Mouse (Mus musculus): ENCODE measurements around the gene Pole3.

Gene Pole3

DNA sequence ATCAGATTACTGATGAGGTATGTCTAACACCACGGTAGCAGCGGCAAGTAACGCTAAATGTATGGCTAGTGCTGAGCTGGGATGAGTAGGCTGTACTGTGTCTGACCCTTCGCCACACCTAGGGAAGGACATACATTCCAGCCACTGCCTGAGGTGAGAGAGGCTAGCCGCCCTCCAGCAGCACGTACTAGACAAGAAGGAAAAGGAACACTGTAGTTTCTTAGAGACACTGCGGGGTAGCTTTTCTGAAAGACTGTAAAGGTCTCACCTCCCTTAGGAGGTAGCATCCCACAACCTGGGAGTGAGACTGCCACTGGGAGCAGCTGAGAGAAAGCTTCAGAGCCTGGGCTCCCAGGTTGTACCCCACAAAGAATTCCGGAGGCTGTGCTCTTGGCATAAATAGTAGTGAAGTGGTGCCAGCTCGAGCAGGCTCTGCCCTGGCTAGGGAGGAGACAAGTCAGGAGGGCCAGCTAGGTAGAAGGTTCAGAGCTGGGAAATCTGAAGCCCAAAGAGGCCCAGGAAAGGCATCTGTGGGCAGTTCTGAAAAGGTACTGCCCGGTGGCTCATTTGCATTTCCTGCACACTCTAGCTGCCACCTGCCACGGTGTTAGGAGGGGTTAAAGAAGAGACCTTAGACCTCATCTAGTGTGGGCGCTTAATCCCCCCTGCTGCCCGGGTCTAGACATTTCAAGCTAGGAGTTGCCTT is 6.3 kb downstream of the Pole3 start:
- peak in 1 of 2 experiments; percentile 34 for DNase-seq (ENCODE audit: low spot score in 2 of 2)

DNA sequence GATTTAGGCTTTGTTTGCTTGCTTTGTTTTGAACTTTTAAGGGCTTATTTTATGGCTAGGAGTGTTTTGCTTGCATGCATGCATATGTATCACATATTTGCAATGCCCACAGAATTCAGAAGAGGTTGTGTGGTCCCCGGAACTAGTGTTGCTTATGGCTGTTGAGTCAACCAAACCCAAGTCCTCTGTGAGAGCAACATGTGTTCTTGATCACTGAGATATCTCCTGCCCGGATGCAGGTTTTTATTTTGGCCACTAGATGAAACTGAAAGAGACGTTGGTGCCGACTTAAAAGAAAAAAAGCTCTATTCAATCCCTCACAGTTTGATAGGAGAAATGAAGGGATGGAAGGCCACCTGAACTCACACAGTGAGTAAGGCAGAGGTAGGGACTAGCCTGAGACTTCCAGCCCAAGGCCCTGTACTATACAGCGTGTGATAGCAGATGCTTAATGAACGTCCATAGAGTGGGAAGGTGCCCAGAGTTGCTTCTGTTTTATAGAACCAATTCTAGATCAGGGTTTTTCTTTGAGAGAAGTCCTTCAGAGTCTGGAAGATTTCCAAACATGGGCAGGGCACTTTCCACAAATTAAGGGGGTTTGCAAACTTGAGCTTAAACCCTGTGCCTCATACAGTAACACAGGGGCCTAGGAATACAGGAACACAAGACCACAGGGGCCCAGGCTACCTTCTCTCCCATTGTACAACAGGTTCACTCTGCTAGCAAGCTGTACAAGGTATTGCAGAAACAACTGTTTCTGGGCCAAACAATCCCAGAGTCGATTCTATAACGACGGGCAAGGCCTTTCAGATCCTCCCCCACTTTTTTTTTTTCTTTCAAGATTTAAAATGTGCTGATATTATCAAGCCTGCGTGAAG is 7.1 kb downstream of the Pole3 start:
- DNase-seq (ENCODE audit: low spot score in 2 of 2) = no peak

DNA sequence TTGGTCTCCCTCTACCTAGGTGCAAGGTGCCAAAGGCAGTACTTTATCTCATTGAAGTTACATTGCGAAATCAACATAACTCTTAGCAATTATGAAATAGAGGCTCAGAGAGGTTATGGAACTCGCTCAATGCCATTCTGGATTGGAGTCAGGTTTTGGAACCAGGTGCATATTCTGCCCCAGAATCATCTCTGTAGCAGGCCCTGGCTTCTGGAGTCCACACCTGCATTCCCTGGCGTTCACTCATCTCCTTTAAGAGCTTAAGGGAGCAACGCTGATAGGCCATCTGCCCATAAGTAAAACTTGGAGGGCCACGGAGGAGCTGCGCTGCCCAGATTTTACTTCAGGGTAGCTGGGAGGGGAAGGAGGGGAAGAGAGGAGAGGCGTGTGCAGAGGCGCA is 7.8 kb downstream of the Pole3 start:
- no peak for DNase-seq (ENCODE audit: low spot score in 2 of 2)

DNA sequence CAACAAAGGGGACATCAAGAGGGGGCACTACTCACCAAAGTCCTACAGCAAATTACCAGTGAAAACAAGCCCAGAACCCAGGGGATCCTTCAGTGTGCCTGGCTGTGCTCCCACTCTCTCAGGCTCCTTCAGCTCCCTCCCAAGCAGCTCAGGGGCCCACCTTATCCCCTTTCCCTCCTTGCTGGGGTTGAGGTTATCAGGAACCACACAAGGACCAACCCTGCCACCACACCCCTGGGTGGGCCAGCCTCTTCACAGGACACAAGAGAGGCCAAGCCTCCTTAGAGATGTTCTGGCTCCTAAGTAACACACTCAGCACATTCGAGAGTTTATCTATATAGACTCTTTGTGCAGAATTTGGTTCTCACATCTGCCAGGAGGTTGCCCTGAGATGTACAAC is 8.3 kb downstream of the Pole3 start:
- DNase-seq (ENCODE audit: low spot score in 2 of 2) = no peak

DNA sequence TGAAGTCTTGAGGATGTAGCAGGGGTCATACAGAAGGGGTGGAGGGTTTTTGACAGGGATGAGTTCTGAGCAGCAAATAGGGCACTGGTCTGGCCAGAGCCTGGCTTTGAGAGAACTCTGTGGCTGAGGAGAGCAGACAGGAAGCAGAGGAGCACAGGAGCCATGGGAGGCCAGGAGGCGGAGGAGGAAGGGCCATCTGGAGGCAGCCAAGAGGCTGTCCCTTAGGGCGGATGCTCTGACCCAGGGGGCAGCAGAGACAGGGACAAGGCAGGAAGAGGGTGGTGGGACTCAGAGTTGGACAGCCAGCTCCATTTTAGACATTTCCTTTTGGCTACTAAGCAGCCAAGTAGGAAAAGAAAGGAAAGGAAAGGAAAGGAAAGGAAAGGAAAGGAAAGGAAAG is 8.8 kb downstream of the Pole3 start:
- no peak for DNase-seq (ENCODE audit: low spot score in 2 of 2)

DNA sequence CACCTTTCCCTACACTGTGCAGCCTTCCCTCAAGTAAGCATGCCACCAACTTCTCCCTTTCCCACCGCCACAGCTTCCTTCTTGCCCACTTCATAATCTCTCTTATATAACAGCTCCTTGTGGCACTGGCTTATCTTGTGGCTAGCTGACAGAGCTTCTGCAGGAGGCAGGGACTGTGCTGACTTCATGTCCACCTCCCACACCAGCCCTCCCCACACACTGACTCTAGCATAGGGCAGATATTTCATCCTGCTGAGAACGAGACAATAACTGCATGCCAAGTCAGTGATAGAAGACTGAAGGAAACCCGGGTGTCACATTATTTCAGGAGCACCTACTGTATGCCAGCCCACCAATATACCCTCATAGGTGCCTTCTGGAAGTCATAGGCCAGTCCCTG is 9.4 kb downstream of the Pole3 start:
- no peak for DNase-seq (ENCODE audit: low spot score in 2 of 2)

DNA sequence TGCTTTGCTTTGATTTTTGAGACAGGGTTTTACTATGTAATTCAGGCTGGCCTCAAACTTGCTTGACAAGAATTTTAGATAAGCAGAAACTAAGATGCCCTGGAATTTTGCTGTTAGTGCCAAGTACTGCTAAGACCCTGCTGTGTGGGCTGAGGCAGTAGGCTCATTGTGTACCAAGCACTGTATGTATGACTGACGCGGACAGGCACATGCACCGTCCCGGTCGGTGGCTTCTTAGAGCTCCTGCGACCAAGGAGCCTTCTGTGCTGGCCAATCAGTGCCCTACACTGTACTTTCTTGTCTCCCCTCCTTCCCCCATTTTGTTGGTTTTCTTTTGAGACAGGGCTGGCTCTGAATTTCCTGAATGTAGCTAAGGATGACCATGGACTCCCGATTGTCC is 9.9 kb downstream of the Pole3 start:
- no peak for DNase-seq (ENCODE audit: low spot score in 2 of 2)

DNA sequence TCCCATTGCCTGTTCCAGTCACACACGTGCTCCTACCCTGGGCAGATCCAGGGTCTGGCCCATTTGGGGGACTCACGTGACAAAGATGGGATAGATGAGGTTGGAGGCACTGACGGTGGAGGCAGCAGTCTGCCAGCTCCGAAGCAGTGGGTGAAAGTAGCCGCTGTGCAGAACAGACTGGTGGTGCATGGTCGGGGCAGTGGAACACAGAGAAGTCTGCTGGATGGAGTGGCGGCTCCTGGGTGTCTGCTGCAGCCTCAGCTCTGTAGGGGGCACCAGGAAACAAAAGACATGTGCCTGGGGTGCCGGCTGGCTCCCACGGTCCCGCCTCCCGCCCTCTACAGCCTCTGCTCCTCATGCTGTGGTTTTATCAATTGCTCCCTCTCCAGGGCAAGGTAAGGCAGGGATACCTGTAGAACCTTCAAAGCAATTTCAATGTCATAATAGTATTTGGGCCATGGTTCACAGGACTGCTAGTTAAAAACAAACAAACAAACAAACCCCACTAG is 10.8 kb downstream of the Pole3 start:
- DNase-seq (ENCODE audit: low spot score in 2 of 2) = no peak

DNA sequence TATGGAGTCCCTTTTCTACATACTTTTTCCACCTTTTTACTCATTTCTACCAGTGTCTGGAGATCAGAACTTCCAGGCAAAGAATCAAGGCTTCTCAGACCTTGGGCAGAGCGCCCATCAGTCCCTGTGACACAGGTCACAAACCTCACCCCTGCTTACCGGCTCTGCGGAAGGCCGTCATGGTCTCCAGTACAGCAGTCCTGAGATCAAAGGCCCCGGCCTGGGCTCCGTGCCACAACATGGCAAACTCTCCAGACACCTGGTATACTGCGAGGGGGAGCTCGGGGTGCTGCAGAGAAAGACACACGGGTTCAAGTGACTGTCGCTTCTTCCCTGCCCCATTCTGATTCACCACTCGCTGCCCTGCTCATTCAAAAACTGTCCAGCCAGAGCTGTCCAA is 14.9 kb downstream of the Pole3 start:
- peak in 1 of 2 experiments; percentile 47 for DNase-seq (ENCODE audit: low spot score in 2 of 2)

DNA sequence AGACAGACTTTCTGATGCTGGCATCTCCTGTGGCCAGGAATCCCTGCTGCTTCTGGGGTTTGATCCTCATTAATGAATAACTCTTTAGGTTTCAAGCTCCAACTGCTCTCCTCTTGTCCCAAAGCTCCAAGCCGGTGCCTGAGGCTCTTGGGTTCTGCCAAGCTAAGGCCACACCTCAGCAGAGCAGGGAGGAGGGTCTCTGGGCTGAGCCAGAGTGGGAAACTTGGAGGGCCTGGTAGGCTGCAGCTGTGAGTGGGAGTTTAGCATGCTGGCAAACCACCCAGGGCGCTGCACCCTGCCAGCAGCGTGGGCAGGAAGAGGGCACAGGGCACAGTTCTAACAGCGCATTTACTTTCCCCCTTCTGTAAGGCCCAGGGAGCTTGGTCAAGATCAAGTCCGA is 16.0 kb downstream of the Pole3 start:
- DNase-seq (ENCODE audit: low spot score in 2 of 2) = no peak

DNA sequence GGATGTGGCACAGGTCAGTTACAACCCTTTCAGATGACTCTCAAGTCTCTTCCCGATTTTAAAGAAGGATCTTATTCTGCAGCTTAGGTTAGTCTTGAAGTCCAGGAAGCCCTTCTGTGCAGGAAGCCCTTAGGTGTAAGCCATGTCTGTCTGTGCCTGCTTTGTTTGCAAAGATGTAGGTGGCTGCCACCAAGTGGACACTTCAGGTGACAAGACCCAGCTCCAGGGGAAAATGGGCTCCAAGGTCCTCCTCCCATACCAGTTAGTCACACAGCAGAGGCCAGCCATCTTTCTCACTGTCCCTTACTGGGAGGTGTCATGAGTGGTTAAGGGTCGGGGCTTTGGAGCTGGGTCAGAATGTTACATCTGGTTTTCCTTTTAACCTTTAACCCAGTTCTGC is 18.1 kb downstream of the Pole3 start:
- no peak for DNase-seq (ENCODE audit: low spot score in 2 of 2)

DNA sequence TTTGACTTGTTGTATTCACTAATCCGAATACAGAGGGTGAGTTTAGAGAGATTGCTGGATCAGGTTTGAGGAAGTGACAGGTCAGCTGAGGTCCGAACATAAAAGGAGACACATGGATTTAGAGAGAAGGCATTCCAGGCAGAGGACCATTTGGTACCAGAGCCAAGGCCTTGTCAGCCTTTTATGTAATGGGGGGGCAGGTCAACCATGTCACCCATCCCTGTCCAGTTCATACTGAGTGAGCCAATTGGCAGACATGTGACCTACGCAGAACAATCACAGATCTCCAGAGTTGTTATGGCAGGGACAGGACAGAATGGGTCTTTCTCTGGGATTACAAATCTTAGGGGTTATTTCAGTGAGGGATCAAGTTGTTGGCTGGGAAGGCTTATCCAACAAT is 18.9 kb downstream of the Pole3 start:
- DNase-seq (ENCODE audit: low spot score in 2 of 2) = no peak

DNA sequence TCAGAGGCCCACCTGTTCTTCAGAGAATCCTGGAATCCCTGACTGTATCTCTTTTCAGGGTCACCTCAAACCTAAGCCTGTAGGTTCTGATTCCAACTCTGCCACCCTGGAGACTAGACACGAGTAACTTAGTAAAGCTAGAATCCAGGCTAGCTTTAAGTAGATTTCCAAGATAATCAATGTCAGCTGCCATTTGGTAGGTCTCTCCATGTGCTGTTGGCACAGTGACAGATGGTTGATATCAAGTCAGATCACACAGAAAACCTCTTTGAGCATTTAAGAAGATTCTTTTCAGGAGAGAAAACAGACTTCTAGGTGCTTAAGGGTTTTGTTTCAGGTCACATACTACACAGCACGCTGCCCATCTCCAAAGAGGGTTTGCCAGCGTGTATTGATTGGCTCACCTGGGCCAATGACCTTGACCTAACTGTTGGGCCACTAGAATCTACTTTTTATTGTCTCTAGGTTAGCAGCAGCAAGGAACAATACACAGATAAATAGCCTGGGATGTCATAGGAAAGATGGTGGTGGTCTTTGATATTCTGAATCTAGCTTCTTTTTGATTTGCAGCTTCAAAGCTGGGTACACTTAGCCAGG is 21.4 kb downstream of the Pole3 start, which contains the start of gene Hdhd3:
Gene Hdhd3 (minus strand): TSS at position 94 of the 597 bp plus-strand sequence.
- no peak for DNase-seq (ENCODE audit: low spot score in 2 of 2)

DNA sequence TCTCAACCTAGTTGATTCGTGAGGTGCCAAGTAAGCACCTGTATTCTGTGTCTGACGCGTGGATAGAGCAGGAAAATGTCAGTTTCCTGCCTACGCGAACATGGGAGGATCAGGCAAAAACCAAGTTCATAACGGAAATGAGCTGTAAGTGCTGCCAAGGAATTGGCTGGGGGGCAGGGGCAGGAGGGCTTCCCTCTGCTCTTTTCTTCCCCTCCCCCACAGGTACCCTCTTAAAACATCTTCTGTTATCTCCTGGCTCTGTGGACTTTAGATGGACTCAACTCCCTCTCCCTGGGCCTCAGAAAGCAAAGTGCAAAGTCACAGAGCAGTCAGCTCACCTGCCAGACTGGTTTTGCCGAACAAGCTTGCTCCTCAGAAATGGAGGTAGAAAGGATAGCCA is 21.9 kb downstream of the Pole3 start:
- DNase-seq (ENCODE audit: low spot score in 2 of 2) = no peak

DNA sequence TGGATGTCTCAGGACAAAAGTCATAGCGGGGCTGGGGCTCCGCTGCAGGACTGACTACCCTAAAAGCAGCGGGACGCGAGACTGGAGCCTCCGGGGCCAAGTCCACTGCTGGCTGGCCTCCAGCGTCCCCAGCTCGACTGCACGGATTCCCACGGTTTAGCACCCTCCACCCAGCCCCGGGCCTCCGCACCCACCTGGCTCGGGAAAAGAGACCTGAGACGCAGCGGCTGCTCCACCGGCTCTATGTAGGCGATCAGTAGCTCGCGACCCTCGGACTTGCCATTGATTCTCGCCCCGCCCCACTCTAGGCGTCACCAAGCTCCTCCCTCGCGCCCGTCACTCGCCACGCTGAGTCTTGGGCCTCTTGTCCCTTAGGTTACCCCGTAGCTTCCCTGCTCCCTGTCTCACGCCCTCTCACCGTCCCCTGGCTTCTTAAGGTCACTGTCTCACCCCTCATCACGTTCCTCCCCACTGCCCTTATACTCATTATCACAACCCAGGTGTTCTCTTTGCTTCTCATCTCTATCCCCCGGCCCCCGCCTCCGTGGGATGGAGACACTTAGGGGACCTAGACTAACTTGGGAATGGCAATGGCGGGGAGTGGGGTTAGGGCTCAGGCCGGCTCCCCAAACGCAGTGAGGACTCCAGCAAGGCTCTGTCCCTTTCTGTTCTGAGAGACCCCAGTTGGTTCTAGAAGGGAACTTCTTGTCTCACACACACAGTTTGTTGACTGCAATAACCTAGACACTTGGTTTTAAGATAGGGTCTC is 22.7 kb downstream of the Pole3 start:
- peak; percentile 82 to 89 for DNase-seq (ENCODE audit: low spot score in 2 of 2)

DNA sequence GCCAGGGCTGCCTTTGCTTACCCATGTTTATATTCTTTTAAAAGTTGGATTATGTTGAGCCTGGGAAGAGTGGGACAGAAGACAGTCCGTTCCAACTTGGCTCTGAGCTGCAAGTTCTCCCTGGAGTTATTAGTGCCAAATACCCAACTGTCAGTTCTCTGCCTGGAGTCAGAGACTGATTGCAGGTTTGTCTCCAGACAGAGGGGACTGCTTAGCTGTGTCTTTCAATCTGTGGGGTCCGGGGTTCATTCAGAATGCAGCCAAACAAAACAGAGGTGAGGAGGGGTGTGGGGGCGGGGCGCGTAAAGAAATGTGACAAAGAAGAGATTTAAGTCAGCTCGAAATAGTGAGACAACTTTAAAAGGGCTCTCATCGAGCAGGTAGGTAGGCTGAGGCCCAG is 23.3 kb downstream of the Pole3 start:
- no peak for DNase-seq (ENCODE audit: low spot score in 2 of 2)

DNA sequence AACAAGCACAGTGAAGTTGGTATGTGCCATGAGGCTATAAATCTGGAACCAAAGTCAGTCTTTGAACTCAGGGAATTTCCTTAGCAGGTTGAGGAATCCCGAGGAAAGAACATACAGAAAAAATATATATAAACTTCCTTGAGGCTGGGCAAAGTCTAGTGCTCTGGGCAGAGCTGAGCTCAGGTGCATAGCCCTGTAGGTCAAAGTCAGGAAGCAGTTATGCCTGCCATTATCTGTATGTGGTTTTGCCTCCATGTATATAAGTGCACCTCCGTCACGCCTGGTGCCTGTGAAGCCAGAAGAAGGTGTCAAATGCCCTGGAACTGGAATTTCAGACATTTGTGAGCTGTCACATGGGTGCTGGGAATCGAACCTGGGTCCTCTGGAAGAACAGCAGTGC is 24.1 kb downstream of the Pole3 start:
- DNase-seq (ENCODE audit: low spot score in 2 of 2) = no peak

DNA sequence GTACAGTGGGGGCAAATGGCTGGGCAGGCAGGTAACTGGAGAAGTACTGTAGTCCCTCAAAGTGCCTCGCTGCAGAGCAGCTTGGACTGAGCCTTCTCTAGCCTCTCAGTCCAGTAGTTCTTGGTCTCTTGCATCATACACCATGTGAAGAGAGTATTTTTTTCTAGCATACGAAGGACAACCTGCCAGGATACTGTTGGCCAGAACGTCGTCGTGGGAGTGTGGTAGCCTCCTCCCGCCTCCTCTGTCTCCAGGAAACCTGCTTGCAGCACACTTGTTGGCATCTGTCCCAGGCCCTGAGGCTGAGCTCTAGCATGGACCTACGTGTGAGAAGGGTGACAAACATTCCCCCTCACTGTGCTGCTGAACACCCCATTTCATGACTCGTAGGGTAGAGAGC is 28.1 kb downstream of the Pole3 start:
- DNase-seq (ENCODE audit: low spot score in 2 of 2) = no peak

DNA sequence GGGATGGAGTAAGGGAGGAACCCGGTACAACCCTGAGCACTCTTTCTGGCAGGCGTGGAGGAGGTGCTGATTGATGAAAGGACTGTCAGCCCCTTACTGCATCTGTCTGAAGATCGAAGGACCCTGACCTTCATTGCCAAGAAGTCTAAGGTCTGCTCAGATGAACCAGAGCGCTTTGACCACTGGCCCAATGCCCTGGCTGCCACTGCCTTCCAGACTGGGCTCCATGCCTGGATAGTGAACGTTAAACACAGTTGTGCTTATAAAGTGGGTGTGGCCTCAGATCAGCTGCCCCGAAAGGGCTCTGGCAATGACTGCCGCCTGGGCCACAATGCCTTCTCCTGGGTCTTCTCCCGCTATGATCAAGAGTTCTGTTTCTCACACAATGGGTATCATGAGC is 28.9 kb downstream of the Pole3 start:
- no peak for DNase-seq (ENCODE audit: low spot score in 2 of 2)

DNA sequence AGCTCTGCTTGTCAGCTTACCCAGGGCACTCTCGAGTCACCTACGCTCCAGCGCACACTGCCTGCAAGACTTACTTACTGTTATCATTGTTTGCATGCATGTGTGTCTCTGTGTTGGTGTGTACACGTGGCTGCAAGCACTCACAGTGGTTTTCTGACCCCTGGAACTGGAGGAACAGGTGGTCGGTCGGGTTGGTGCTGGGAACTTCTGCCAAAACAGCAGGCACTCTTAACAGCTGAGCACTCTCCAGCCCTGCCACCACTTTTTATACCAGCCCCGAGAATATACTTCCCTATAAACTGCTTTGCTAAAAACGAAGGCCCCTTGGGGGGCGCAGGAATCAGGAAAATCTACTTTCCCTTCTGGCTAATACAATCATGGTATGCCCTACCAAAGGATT is 30.6 kb downstream of the Pole3 start:
- no peak for DNase-seq (ENCODE audit: low spot score in 2 of 2)

DNA sequence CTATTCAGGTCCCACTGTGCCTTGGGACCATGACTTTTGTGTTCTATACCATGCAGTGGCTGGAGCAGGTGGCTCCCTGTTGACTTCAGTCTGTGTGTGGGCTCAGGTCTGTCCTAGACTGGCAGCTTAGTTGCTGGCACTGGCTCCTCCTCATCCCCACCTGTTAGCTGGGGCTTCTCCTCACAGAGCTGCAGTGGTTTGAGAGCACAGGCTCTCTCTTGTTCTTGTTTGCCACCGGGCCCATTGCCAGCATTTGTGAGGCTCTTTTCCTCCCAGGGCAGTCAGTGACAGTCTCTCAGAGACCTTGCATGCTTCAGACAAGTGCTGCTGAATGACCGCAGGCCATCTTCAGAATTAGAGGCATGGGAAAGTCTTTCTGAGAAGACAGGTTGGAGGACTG is 32.2 kb downstream of the Pole3 start:
- DNase-seq (ENCODE audit: low spot score in 2 of 2) = no peak

DNA sequence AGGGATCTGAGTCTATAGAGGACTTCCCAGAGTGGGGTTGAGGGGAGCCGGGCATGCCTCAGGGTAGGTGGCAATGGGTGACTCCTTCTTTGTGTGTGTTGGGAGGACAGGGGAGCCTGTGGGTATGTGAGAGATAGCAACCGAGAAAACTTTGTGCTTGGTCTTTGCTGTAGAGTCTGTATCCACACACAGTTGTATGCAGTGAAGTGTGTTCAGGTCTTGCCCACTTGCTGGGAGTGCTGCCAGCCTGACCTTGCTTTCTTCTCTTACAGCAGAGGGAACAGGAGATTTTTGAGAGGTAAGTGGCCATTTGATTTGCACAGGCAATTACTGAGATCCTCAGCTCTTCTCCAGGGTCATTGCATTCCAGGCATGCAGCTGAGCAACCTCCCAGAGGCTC is 37.0 kb downstream of the Pole3 start:
- no peak for DNase-seq (ENCODE audit: low spot score in 2 of 2)

Data from urinary bladder, postnatal 4 days (tissue).